Mouse (Mus musculus): ENCODE results near the gene Pfdn2. TPM values are rescaled to one million over a fixed set of nuclear protein-coding genes. Genes with fewer than 3 reads are reported as not detected.
"Not testable (repeated sequence)": the region's sequence is repeated elsewhere in the genome, so short reads cannot be mapped to it uniquely, and the experiment has no call there.

The Pfdn2 gene
- total RNA-seq (2021), result 100 to 1,000 TPM; 133 to 155 TPM
- long read RNA-seq, experiment 1, transcript Pfdn2-202 (4 exons, 1,735 nt), result major isoform, 138 of 146 reads
- long read RNA-seq, experiment 1, partial matches to known transcripts, result 7 of 146 reads
- long read RNA-seq, experiment 1, other reads (novel, unspliced or antisense), result 1 of 146 reads
- long read RNA-seq, experiment 2, transcript Pfdn2-202 (4 exons, 1,735 nt), result major isoform, 52 of 55 reads
- long read RNA-seq, experiment 2, partial matches to known transcripts, result 1 of 55 reads
- long read RNA-seq, experiment 2, other reads (novel, unspliced or antisense), result 2 of 55 reads

- peak; percentile 96 to 97 for DNase-seq
These were observed at the start of gene Pfdn2, which contains the start of gene Nit1 for GRCm38 (mm10) chr1:171345225-171346094. TSS of gene Pfdn2 (plus strand) at chr1:171345670. TSS of gene Nit1 (minus strand) at chr1:171345646.

GRCm38 (mm10) chr1:171298226-171298625 is 47.2 kb upstream of the Pfdn2 start:
- DNase-seq, result no peak

- DNase-seq, result not testable (repeated sequence)
These were observed 39.3 kb upstream of the Pfdn2 start for GRCm38 (mm10) chr1:171306157-171306556.

- no peak for DNase-seq
These were observed 36.1 kb upstream of the Pfdn2 start for GRCm38 (mm10) chr1:171309321-171309720.

GRCm38 (mm10) chr1:171319748-171320147 is 25.7 kb upstream of the Pfdn2 start:
- DNase-seq, result no peak

- DNase-seq, result no peak
These were observed 25.3 kb upstream of the Pfdn2 start for GRCm38 (mm10) chr1:171320151-171320550.

- peak in 1 of 2 experiments; percentile 52 for DNase-seq
These were observed 24.1 kb upstream of the Pfdn2 start for GRCm38 (mm10) chr1:171321415-171321814.

GRCm38 (mm10) chr1:171322012-171322411 is 23.5 kb upstream of the Pfdn2 start:
- no peak for DNase-seq

- DNase-seq, result no peak
These were observed 19.9 kb upstream of the Pfdn2 start for GRCm38 (mm10) chr1:171325571-171325970.

- not testable (repeated sequence) for DNase-seq
These were observed 18.9 kb upstream of the Pfdn2 start for GRCm38 (mm10) chr1:171326588-171326987.

GRCm38 (mm10) chr1:171328244-171328643 is 17.2 kb upstream of the Pfdn2 start:
- DNase-seq, result no peak

GRCm38 (mm10) chr1:171328839-171329432 is 16.5 kb upstream of the Pfdn2 start, which contains the start of gene Dedd:
TSS of gene Dedd (plus strand) at chr1:171329145.
- DNase-seq, result peak; percentile 91 to 92

- DNase-seq, result peak; percentile 82 to 88
These were observed 15.8 kb upstream of the Pfdn2 start for GRCm38 (mm10) chr1:171329433-171330215.

- no peak for DNase-seq
These were observed 15.3 kb upstream of the Pfdn2 start for GRCm38 (mm10) chr1:171330216-171330560.

GRCm38 (mm10) chr1:171342262-171343207 is 2.9 kb upstream of the Pfdn2 start:
- no peak for DNase-seq

- DNase-seq, result peak; percentile 51 to 66
These were observed 1.4 kb upstream of the Pfdn2 start for GRCm38 (mm10) chr1:171343922-171344677.

- no peak for DNase-seq
These were observed 755 bp upstream of the Pfdn2 start for GRCm38 (mm10) chr1:171344715-171345114.

- no peak for DNase-seq
These were observed 603 bp downstream of the Pfdn2 start for GRCm38 (mm10) chr1:171346095-171346450.

GRCm38 (mm10) chr1:171348665-171349064 is 3.2 kb downstream of the Pfdn2 start:
- peak in 1 of 2 experiments; percentile 44 for DNase-seq

GRCm38 (mm10) chr1:171349210-171349609 is 3.7 kb downstream of the Pfdn2 start:
- peak; percentile 40 to 46 for DNase-seq
